Mouse (Mus musculus): ENCODE measurements around the gene Cyb561d2.

GRCm38 (mm10) chr9:107490146-107490545, 51.8 kb downstream of the Cyb561d2 start:
- TF ChIP-seq TAL1 (IDR thresholded peaks at IDR 0.05; ENCODE audit: low read length) (no peak), GATA1 (IDR thresholded peaks at IDR 0.05; ENCODE audit: low read length) (no peak)

Measured in erythroblast, embryonic 14.5 days (primary cell).